Mouse (Mus musculus): ENCODE measurements around the gene Wdr13.
"Not testable (repeated sequence)": the region's sequence is repeated elsewhere in the genome, so short reads cannot be mapped to it uniquely, and the experiment has no call there.

DNA sequence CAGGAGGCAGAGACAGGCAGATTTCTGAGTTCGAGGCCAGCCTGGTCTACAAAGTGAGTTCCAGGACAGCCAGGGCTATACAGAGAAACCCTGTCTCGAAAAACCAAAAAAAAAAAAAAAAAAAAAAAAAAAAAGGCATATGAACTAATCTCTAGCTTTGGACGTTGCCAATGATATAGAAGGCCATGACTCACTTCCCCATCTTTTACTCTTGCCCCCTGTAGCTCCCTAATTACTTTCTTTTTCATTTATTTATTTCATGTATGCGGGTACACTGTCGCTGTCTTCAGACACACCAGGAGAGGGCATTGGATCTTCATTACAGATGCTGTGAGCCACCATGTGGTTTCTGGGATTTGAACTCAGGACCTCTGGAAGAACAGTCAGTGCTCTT, 41.7 kb downstream of the Wdr13 start:
- TF ChIP-seq CTCF (IDR thresholded peaks at IDR 0.05; ENCODE audit: low read depth, low read length); POLR2A (IDR thresholded peaks at IDR 0.05; ENCODE audit: borderline replicate concordance, low read depth, low read length): not testable (repeated sequence)
